Mouse (Mus musculus): ENCODE measurements around the gene Gga1.
A peak's percentile ranks its signal among the peaks of the same experiment; 100 is the strongest.

Gga1 gene

GRCm38 (mm10) chr15:78914823-78915659, 38.1 kb downstream of the Gga1 start:
- no peak for DNase-seq

- DNase-seq: peak; percentile 88
Measured at GRCm38 (mm10) chr15:78915660-78916017, 38.6 kb downstream of the Gga1 start.

- no peak for DNase-seq
Measured at GRCm38 (mm10) chr15:78916052-78916826, 39.2 kb downstream of the Gga1 start.

- no peak for DNase-seq
Measured at GRCm38 (mm10) chr15:78918126-78918525, 41.1 kb downstream of the Gga1 start.

GRCm38 (mm10) chr15:78919914-78920313, 42.9 kb downstream of the Gga1 start:
- DNase-seq: no peak

- DNase-seq: no peak
Measured at GRCm38 (mm10) chr15:78922700-78923099, 45.7 kb downstream of the Gga1 start.

GRCm38 (mm10) chr15:78923585-78923984, 46.6 kb downstream of the Gga1 start:
- DNase-seq: no peak

GRCm38 (mm10) chr15:78925129-78925528, 48.1 kb downstream of the Gga1 start:
- no peak for DNase-seq

GRCm38 (mm10) chr15:78926021-78926919, 49.3 kb downstream of the Gga1 start, which contains the start of gene Lgals1:
Lgals1 (plus strand) TSS chr15:78926725.
- DNase-seq: peak; percentile 57

- no peak for DNase-seq
Measured at GRCm38 (mm10) chr15:78927021-78927787, 50.2 kb downstream of the Gga1 start.

GRCm38 (mm10) chr15:78927788-78928457, 50.9 kb downstream of the Gga1 start:
- peak; percentile 63 for DNase-seq

- no peak for DNase-seq
Measured at GRCm38 (mm10) chr15:78928539-78928938, 51.5 kb downstream of the Gga1 start.

GRCm38 (mm10) chr15:78930192-78930706, 53.3 kb downstream of the Gga1 start:
- no peak for DNase-seq

GRCm38 (mm10) chr15:78930801-78931426, 53.9 kb downstream of the Gga1 start:
- DNase-seq: no peak

GRCm38 (mm10) chr15:78931577-78931976, 54.6 kb downstream of the Gga1 start:
- DNase-seq: peak; percentile 41

- peak; percentile 83 for DNase-seq
Measured at GRCm38 (mm10) chr15:78934784-78935320, 57.9 kb downstream of the Gga1 start, which contains the start of gene Nol12. Nol12 (plus strand) TSS chr15:78934933.

GRCm38 (mm10) chr15:78936403-78936802, 59.4 kb downstream of the Gga1 start:
- no peak for DNase-seq

GRCm38 (mm10) chr15:78937311-78937710, 60.3 kb downstream of the Gga1 start:
- no peak for DNase-seq

- DNase-seq: no peak
Measured at GRCm38 (mm10) chr15:78937963-78938362, 61.0 kb downstream of the Gga1 start.

- no peak for DNase-seq
Measured at GRCm38 (mm10) chr15:78940325-78940724, 63.3 kb downstream of the Gga1 start.

Measured in layer of hippocampus, adult 9-11 months (tissue).